Mouse (Mus musculus) layer of hippocampus, postnatal 14 days (tissue): ENCODE measurements around the gene Smpdl3b. TPM values are rescaled to one million over a fixed set of nuclear protein-coding genes. Genes with fewer than 3 reads are reported as not detected.
"Not testable (repeated sequence)": the region's sequence is repeated elsewhere in the genome, so short reads cannot be mapped to it uniquely, and the experiment has no call there.

ENCODE experiments used
- DNase-seq, 2 experiments: peaks; one replicate each; pipeline ENCODE4 v3.0.0; 2021 to 2022; ENCODE audit warnings: low spot score in 2 of 2, mixed read lengths in 1 of 2
- long read RNA-seq, 2 experiments: library from polyadenylated mRNA; stranded (forward); transcript quantifications; one replicate each; pipeline ENCODE4 v2.0.0; 2021
- total RNA-seq, 2 experiments: library from RNA; stranded (reverse); gene quantifications; 2 replicates each; pipeline ENCODE4 v1.2.3; 2021

The Smpdl3b gene
- 1 to 10 TPM; 1.0 to 1.2 TPM for total RNA-seq
- long read RNA-seq, experiment 1, partial matches to known transcripts, result 0 of 2 reads
- long read RNA-seq, experiment 1, other reads (novel, unspliced or antisense), result 0 of 2 reads
- long read RNA-seq, experiment 2, partial matches to known transcripts, result 0 of 8 reads
- long read RNA-seq, experiment 2, other reads (novel, unspliced or antisense), result 4 of 8 reads

GRCm38 (mm10) chr4:132756974-132757373, at the start of gene Smpdl3b:
Gene Smpdl3b (minus strand): TSS chr4:132757252.
- peak; percentile 57 to 68 for DNase-seq

DNA sequence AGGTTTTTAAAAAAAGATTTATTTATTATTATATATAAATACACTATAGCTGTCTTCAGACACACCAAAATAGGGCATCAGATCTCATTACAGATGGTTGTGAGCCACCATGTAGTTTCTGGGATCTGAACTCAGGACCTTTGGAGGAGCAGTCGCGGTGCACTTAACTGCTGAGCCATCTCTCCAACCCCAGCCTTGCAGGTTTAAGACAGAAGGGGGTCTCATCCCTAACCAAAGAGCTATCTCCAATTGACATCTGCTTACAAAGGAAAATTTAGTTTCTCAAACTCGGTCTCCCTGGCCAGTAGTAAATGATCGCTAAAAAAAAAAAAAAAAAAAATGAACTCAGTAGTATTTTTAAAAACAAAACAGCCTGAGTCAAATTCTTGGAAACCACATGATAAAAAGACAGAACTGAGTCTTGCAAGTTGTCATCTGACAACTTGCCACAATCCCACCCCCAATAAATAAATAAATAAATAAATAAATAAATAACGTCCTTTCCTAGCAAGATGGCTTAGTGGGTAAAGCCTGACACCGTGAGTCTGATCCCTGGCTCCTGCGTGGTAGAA, 49.7 kb upstream of the Smpdl3b start:
- no peak for DNase-seq

DNA sequence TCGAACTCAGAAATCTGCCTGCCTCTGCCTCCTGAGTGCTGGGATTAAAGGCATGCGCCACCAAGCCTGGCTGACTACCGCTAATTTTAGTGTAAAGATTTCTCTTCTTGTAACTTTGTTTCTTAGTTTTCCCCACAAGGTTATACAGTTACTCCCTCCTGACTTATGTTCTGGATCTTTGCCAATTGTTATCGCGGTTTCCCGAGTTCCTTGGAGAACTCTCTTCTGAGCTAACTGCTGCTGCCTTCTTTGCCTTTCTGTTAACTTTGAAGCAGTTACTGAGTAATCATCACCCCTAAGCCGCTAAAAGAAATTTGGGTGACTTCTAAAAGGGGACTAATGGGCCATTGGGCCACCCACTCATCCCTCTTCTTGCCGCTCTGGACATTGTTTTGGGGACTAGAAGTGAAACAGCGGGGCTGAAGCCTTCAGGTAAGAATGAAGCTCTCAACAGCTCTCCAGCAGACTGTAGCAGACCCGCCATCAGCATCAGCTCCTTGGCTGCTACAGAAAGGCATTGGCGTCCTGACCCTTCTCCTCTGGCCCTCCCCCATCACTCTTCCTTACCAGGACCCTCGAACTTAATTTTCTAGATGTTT, 48.6 kb upstream of the Smpdl3b start:
- no peak for DNase-seq

DNA sequence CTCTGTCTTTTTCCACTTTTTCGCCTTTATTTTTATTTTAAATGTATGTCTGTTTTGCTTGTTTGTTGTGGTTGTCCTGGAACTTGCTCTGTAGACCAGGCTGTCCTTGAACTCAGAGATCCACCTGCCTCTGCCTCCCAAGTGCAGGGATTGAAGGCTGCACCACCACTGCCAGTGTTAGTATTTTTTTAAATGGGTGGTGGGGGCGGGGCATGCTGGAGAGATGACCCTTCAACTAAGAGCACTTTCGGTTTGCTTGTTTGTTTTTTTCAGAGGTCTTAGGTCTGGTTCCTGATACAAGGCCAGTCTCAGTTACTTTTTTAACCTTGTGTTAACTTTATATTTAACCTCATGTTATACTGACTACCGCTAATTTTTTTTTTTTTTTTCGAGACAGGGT, 48.1 kb upstream of the Smpdl3b start:
- no peak for DNase-seq

DNA sequence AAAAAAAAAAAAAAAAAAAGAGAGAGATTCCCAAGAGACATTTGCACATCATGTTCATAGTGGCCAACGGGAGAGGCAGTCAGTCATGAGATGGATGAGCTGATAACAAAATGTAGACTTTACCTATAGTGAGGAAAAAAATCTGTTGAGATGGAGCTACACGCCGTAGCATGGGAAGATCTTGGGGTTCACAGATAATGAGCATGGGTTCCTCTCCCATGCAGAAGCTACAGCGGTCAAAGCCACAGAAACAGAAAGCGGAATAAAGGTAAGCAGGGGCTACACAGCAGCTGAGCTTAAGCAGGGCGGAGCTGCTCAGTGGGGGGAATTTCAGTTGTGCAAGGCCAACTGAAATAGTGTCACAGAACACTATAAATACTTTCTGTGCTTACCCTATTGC, 47.3 kb upstream of the Smpdl3b start:
- no peak for DNase-seq

DNA sequence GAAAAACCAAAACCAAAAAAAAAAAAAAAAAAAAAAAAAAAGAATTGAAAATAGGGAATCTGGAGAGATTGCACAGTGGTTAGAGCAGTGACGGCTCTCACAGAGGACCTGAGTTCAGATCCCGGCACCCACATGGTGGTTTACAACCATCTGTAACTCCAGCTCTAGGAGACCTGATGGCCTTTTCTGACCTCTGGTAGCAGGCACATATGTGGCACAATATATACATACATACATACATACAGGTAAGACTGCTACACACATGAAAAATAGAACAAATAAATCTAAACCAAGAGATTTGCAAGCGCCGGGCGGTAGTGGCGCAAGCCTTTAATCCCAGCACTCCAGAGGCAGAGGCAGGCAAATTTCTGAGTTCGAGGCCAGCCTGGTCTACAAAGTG, 46.8 kb upstream of the Smpdl3b start:
- no peak for DNase-seq

GRCm38 (mm10) chr4:132803212-132803611, 46.2 kb upstream of the Smpdl3b start:
- DNase-seq, result no peak

GRCm38 (mm10) chr4:132802171-132802637, 45.2 kb upstream of the Smpdl3b start:
- DNase-seq, result no peak

- no peak for DNase-seq
Measured at GRCm38 (mm10) chr4:132801176-132802077, 44.4 kb upstream of the Smpdl3b start.

GRCm38 (mm10) chr4:132799845-132800244, 42.8 kb upstream of the Smpdl3b start:
- no peak for DNase-seq

DNA sequence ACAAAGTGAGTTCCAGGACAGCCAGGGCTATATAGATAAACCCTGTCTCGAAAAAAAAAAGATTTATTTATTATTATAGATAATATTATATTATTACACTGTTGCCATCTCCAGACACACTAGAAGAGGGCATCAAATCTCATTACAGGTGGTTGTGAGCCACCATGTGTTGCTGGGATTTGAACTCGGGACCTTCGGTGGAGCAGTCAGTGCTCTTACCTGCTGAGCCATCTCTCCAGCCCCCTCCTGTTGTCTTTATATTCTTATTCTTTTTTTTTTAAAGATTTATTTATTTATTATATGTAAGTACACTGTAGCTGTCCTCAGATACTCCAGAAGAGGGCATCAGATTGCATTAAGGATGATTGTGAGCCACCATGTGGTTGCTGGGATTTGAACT, 41.6 kb upstream of the Smpdl3b start:
- DNase-seq, result not testable (repeated sequence)

GRCm38 (mm10) chr4:132798028-132798427, 41.0 kb upstream of the Smpdl3b start:
- no peak for DNase-seq

DNA sequence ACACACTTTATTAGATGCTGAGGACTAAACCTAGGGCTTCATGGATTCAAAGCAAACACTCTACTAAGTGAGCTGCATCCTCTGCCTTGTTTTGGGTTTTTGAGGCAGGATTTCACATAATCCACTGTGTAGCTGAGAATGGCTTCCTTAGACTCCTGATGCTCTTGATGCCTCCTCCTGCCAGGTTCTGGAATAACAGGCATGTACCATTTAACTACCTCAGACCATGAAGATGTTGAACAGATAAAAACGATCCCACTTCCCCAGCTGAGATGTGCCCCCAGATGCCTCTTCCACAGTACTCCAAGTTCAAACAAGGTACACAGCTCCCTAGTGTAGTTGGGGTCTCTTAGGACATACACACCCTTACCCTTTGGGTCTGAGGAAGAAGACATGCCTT, 40.4 kb upstream of the Smpdl3b start:
- no peak for DNase-seq

- peak in 1 of 2 experiments; percentile 32 for DNase-seq
Measured at GRCm38 (mm10) chr4:132796196-132796886, 39.3 kb upstream of the Smpdl3b start, which contains the start of gene Themis2. Gene Themis2 (minus strand): TSS chr4:132796387.

GRCm38 (mm10) chr4:132795171-132795570, 38.1 kb upstream of the Smpdl3b start:
- no peak for DNase-seq

GRCm38 (mm10) chr4:132794760-132795159, 37.7 kb upstream of the Smpdl3b start:
- no peak for DNase-seq

DNA sequence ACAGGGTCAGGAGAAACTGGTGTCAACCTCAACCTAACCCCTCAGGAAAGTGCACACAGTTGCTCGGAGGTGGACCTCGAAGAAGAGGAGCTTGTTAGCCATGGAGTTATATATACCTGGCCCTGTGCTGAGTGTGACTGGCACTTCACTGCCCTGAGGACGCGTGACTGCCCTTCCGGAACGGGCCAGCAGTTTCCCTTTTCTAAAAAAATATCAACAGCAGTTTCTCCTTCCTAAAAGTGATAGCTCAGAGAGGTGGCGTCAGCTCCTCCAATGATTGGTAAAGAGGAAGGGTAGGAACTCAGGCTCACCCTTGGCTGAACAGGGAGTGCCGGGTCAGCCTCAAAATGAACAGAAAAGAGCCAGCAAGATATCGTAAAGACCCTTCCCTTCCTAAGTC, 37.0 kb upstream of the Smpdl3b start:
- no peak for DNase-seq

DNA sequence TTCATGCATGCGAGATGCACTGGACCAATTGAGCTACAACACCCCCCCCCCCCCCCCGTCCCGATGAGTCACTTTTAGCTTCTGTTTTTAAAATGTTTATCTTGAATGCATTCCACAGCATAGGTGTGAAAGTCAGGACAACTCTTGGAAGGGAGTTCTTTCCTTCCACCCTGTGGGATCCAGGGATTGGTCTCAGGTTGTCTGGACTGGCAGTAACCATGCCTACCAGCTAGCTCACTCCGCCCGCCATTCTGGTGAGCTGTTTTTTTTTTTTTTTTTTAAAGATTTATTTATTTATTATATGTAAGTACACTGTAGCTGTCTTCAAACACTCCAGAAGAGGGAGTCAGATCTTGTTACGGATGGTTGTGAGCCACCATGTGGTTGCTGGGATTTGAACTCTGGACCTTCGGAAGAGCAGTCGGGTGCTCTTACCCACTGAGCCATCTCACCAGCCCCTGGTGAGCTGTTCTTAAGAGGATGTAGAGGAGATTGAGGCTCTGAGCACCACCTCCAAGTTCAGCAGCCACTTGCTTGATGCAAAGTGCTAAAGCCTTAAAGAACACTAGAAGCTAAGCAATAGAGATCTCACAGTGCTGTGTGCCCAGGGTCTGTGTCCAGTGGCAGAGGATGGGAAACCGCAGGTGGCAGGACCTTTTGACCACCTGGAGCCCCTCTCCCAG, 36.4 kb upstream of the Smpdl3b start:
- DNase-seq, result not testable (repeated sequence)

- no peak for DNase-seq
Measured at GRCm38 (mm10) chr4:132789731-132790130, 32.7 kb upstream of the Smpdl3b start.

DNA sequence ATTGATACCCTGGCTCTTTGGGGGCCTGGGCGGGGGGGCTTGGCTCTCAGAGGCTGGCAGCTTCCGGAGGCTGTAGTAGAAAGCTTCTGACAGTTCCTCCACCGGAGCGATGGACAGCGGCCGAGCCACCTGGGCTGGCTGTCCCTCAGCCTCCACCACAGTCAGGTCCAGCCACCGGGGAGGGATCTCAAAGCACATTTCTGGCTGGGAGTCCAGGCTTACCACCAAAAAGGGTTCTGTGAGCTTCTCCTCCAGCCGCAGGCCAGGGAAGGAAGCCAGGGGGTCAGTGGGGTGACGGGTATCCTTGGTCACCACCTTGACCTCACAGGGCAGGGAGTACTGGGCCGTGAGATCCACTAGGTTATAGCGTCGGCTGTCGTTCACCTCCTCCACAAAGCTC, 28.2 kb upstream of the Smpdl3b start:
- no peak for DNase-seq
